Mouse (Mus musculus): ENCODE measurements around the gene Hagh.

- TF ChIP-seq CTCF (IDR thresholded peaks at IDR 0.05; ENCODE audit: insufficient read depth, low read depth, low read length) (no peak), POLR2A (IDR thresholded peaks at IDR 0.05; ENCODE audit: insufficient read depth, low read depth, low read length) (no peak)
These were observed 24.7 kb upstream of the Hagh start for GRCm38 (mm10) chr17:24815256-24815655.
